Mouse (Mus musculus): ENCODE results near the gene Btbd9. TPM values are rescaled to one million over a fixed set of nuclear protein-coding genes. Genes with fewer than 3 reads are reported as not detected.

Btbd9 gene
- polyA plus RNA-seq, 1 experiment from 2014 or later = 40.6 TPM

GRCm38 (mm10) chr17:30359392-30359791 is 216.9 kb downstream of the Btbd9 start:
- WGBS = 75% methylated on average over 5 of the region's 5 CpGs

GRCm38 (mm10) chr17:30355431-30355830 is 220.9 kb downstream of the Btbd9 start:
- DNase-seq (ENCODE audit: low spot score) (no peak), ATAC-seq (replicated peaks; ENCODE audit: insufficient number of reproducible peaks, low FRiP score, low TSS enrichment, low read depth) (no peak)
- Histone ChIP-seq H3K27ac (replicated peaks; ENCODE audit: low read depth, low read length) (no peak overlapping the region), H3K36me3 (replicated peaks; ENCODE audit: control insufficient read depth, insufficient read depth, low read depth, low read length) (no peaks in the 10 kb centered on the region), H3K4me3 (ENCODE audit: low read depth, low read length) (no peak overlapping the region), H3K4me2 (ENCODE audit: low read depth, low read length) (no peak overlapping the region), H3K9ac (replicated peaks; ENCODE audit: low read length) (no peak overlapping the region), H3K9me3 (replicated peaks; ENCODE audit: control insufficient read depth, low read length) (no peaks in the 10 kb centered on the region), H3K27me3 (ENCODE audit: control insufficient read depth, insufficient read depth, low read length) (no peaks in the 10 kb centered on the region), H3K4me1 (ENCODE audit: control insufficient read depth, insufficient read depth, low read length) (no peaks in the 10 kb centered on the region)
- 74% methylated on average over 1 of the region's 1 CpGs for WGBS

More at GRCm38 (mm10) chr17:30359392-30359791, 216.9 kb downstream of the Btbd9 start:
- no peak overlapping the region for H3K4me2 ChIP-seq (ENCODE audit: low read depth, low read length)
- no peaks in the 10 kb centered on the region for H3K9me3 ChIP-seq (replicated peaks; ENCODE audit: control insufficient read depth, low read length)
- no peaks in the 10 kb centered on the region for H3K27me3 ChIP-seq (ENCODE audit: control insufficient read depth, insufficient read depth, low read length)
- ATAC-seq (replicated peaks; ENCODE audit: insufficient number of reproducible peaks, low FRiP score, low TSS enrichment, low read depth) = no peak
- no peaks in the 10 kb centered on the region for H3K36me3 ChIP-seq (replicated peaks; ENCODE audit: control insufficient read depth, insufficient read depth, low read depth, low read length)
- no peak for DNase-seq (ENCODE audit: low spot score)
- H3K27ac ChIP-seq (replicated peaks; ENCODE audit: low read depth, low read length) = no peak overlapping the region
- no peak overlapping the region for H3K9ac ChIP-seq (replicated peaks; ENCODE audit: low read length)
- no peaks in the 10 kb centered on the region for H3K4me1 ChIP-seq (ENCODE audit: control insufficient read depth, insufficient read depth, low read length)
- H3K4me3 ChIP-seq (ENCODE audit: low read depth, low read length) = no peak overlapping the region

- DNase-seq (ENCODE audit: low spot score) (no peak), ATAC-seq (replicated peaks; ENCODE audit: insufficient number of reproducible peaks, low FRiP score, low TSS enrichment, low read depth) (no peak)
- no peaks in the 10 kb centered on the region for H3K36me3 ChIP-seq (replicated peaks; ENCODE audit: control insufficient read depth, insufficient read depth, low read depth, low read length)
- no peaks in the 10 kb centered on the region for H3K27me3 ChIP-seq (ENCODE audit: control insufficient read depth, insufficient read depth, low read length)
- H3K4me1 ChIP-seq (ENCODE audit: control insufficient read depth, insufficient read depth, low read length) = no peaks in the 10 kb centered on the region
- no peak overlapping the region for H3K4me3 ChIP-seq (ENCODE audit: low read depth, low read length)
- 82% methylated on average over 5 of the region's 5 CpGs for WGBS
- no peak overlapping the region for H3K9ac ChIP-seq (replicated peaks; ENCODE audit: low read length)
- H3K9me3 ChIP-seq (replicated peaks; ENCODE audit: control insufficient read depth, low read length) = no peaks in the 10 kb centered on the region
- no peak overlapping the region for H3K4me2 ChIP-seq (ENCODE audit: low read depth, low read length)
- H3K27ac ChIP-seq (replicated peaks; ENCODE audit: low read depth, low read length) = no peak overlapping the region
These were observed 221.9 kb downstream of the Btbd9 start for GRCm38 (mm10) chr17:30354381-30354780.

GRCm38 (mm10) chr17:30348031-30348430 is 228.3 kb downstream of the Btbd9 start:
- 67% methylated on average over 2 of the region's 2 CpGs for WGBS
- H3K27ac ChIP-seq (replicated peaks; ENCODE audit: low read depth, low read length) = no peak overlapping the region

GRCm38 (mm10) chr17:30347101-30347613 is 229.1 kb downstream of the Btbd9 start:
- H3K4me3 ChIP-seq (ENCODE audit: low read depth, low read length) = no peak overlapping the region
- H3K36me3 ChIP-seq (replicated peaks; ENCODE audit: control insufficient read depth, insufficient read depth, low read depth, low read length) = no peaks in the 10 kb centered on the region
- no peak overlapping the region for H3K4me2 ChIP-seq (ENCODE audit: low read depth, low read length)
- WGBS = 32% methylated on average over 10 of the region's 10 CpGs
- H3K27me3 ChIP-seq (ENCODE audit: control insufficient read depth, insufficient read depth, low read length) = no peaks in the 10 kb centered on the region
- peak overlapping the region; percentile 23; the same call in 1 of the 2 replicates for H3K9ac ChIP-seq (replicated peaks; ENCODE audit: low read length)
- ATAC-seq (replicated peaks; ENCODE audit: insufficient number of reproducible peaks, low FRiP score, low TSS enrichment, low read depth) = no peak
- no peaks in the 10 kb centered on the region for H3K9me3 ChIP-seq (replicated peaks; ENCODE audit: control insufficient read depth, low read length)
- H3K27ac ChIP-seq (replicated peaks; ENCODE audit: low read depth, low read length) = no peak overlapping the region
- DNase-seq (ENCODE audit: low spot score) = no peak
- peaks cover 4% of the 10 kb centered on the region; the same call in 1 of the 2 replicates for H3K4me1 ChIP-seq (ENCODE audit: control insufficient read depth, insufficient read depth, low read length)

More at GRCm38 (mm10) chr17:30348031-30348430, 228.3 kb downstream of the Btbd9 start:
- ATAC-seq (replicated peaks; ENCODE audit: insufficient number of reproducible peaks, low FRiP score, low TSS enrichment, low read depth) (no peak), DNase-seq (ENCODE audit: low spot score) (no peak)
- H3K9me3 ChIP-seq (replicated peaks; ENCODE audit: control insufficient read depth, low read length) = no peaks in the 10 kb centered on the region
- H3K4me3 ChIP-seq (ENCODE audit: low read depth, low read length) = no peak overlapping the region
- no peaks in the 10 kb centered on the region for H3K36me3 ChIP-seq (replicated peaks; ENCODE audit: control insufficient read depth, insufficient read depth, low read depth, low read length)
- H3K27me3 ChIP-seq (ENCODE audit: control insufficient read depth, insufficient read depth, low read length) = no peaks in the 10 kb centered on the region
- no peak overlapping the region for H3K4me2 ChIP-seq (ENCODE audit: low read depth, low read length)
- peaks cover 4% of the 10 kb centered on the region; the same call in 1 of the 2 replicates for H3K4me1 ChIP-seq (ENCODE audit: control insufficient read depth, insufficient read depth, low read length)
- no peak overlapping the region for H3K9ac ChIP-seq (replicated peaks; ENCODE audit: low read length)

- Histone ChIP-seq H3K27ac (replicated peaks; ENCODE audit: low read depth, low read length) (no peak overlapping the region), H3K4me3 (ENCODE audit: low read depth, low read length) (no peak overlapping the region), H3K4me2 (ENCODE audit: low read depth, low read length) (no peak overlapping the region), H3K9me3 (replicated peaks; ENCODE audit: control insufficient read depth, low read length) (no peaks in the 10 kb centered on the region), H3K27me3 (ENCODE audit: control insufficient read depth, insufficient read depth, low read length) (no peaks in the 10 kb centered on the region), H3K4me1 (ENCODE audit: control insufficient read depth, insufficient read depth, low read length) (peaks cover 4% of the 10 kb centered on the region; the same call in 1 of the 2 replicates), H3K36me3 (replicated peaks; ENCODE audit: control insufficient read depth, insufficient read depth, low read depth, low read length) (no peaks in the 10 kb centered on the region), H3K9ac (replicated peaks; ENCODE audit: low read length) (no peak overlapping the region)
- DNase-seq (ENCODE audit: low spot score) = no peak
- ATAC-seq (replicated peaks; ENCODE audit: insufficient number of reproducible peaks, low FRiP score, low TSS enrichment, low read depth) = no peak
- WGBS = 85% methylated on average over 3 of the region's 3 CpGs
These were observed 231.3 kb downstream of the Btbd9 start for GRCm38 (mm10) chr17:30345008-30345407.

GRCm38 (mm10) chr17:30343701-30344473 is 232.4 kb downstream of the Btbd9 start:
- 79% methylated on average over 9 of the region's 9 CpGs for WGBS
- Histone ChIP-seq H3K4me2 (ENCODE audit: low read depth, low read length) (no peak overlapping the region), H3K27me3 (ENCODE audit: control insufficient read depth, insufficient read depth, low read length) (no peaks in the 10 kb centered on the region), H3K4me3 (ENCODE audit: low read depth, low read length) (no peak overlapping the region), H3K9me3 (replicated peaks; ENCODE audit: control insufficient read depth, low read length) (no peaks in the 10 kb centered on the region), H3K9ac (replicated peaks; ENCODE audit: low read length) (no peak overlapping the region), H3K36me3 (replicated peaks; ENCODE audit: control insufficient read depth, insufficient read depth, low read depth, low read length) (no peaks in the 10 kb centered on the region), H3K4me1 (ENCODE audit: control insufficient read depth, insufficient read depth, low read length) (peaks cover 4% of the 10 kb centered on the region; the same call in 1 of the 2 replicates), H3K27ac (replicated peaks; ENCODE audit: low read depth, low read length) (no peak overlapping the region)
- no peak for ATAC-seq (replicated peaks; ENCODE audit: insufficient number of reproducible peaks, low FRiP score, low TSS enrichment, low read depth)
- DNase-seq (ENCODE audit: low spot score) = no peak

- H3K27ac ChIP-seq (replicated peaks; ENCODE audit: low read depth, low read length) = no peak overlapping the region
- H3K9ac ChIP-seq (replicated peaks; ENCODE audit: low read length) = no peak overlapping the region
- ATAC-seq (replicated peaks; ENCODE audit: insufficient number of reproducible peaks, low FRiP score, low TSS enrichment, low read depth) = no peak
- no peaks in the 10 kb centered on the region for H3K27me3 ChIP-seq (ENCODE audit: control insufficient read depth, insufficient read depth, low read length)
- no peak for DNase-seq (ENCODE audit: low spot score)
- 74% methylated on average over 6 of the region's 6 CpGs for WGBS
- H3K4me2 ChIP-seq (ENCODE audit: low read depth, low read length) = no peak overlapping the region
- no peak overlapping the region for H3K4me3 ChIP-seq (ENCODE audit: low read depth, low read length)
- no peaks in the 10 kb centered on the region for H3K9me3 ChIP-seq (replicated peaks; ENCODE audit: control insufficient read depth, low read length)
- H3K4me1 ChIP-seq (ENCODE audit: control insufficient read depth, insufficient read depth, low read length) = no peaks in the 10 kb centered on the region
- no peaks in the 10 kb centered on the region for H3K36me3 ChIP-seq (replicated peaks; ENCODE audit: control insufficient read depth, insufficient read depth, low read depth, low read length)
These were observed 234.7 kb downstream of the Btbd9 start for GRCm38 (mm10) chr17:30341556-30341955.
